Mouse (Mus musculus) embryonic facial prominence, embryonic 14.5 days (tissue): ENCODE data around the gene Ttc23l. TPM values are rescaled to one million over a fixed set of nuclear protein-coding genes. Genes with fewer than 3 reads are reported as not detected.

Source experiments
- ATAC-seq: fragments of 200-750 bp; cut with Nextera tagmentation; 2 replicates; pipeline ENCODE4 v1.8.0; 2017; ENCODE audit warnings: low read depth, moderate number of reproducible peaks, moderate TSS enrichment
- DNase-seq: peaks from one replicate; pipeline ENCODE4 v3.0.0-alpha.2; 2015; ENCODE audit warnings: low spot score
- H3K27ac ChIP-seq: fragments of 300-500 bp; sonication (generic); replicated peaks from 2 replicates; pipeline ENCODE4 v1.5.1; 2014; ENCODE audit warnings: low read depth, mild to moderate bottlenecking, low read length, moderate library complexity
- H3K27me3 ChIP-seq: fragments of 300-500 bp; sonication (generic); replicated peaks from 2 replicates; pipeline ENCODE4 v1.6.1; 2014; ENCODE audit warnings: low read length; ENCODE audit not compliant: control insufficient read depth, insufficient read depth
- H3K36me3 ChIP-seq: fragments of 300-500 bp; sonication (generic); 2 replicates; pipeline ENCODE4 v1.6.1; 2014; ENCODE audit warnings: low read length, mixed read lengths; ENCODE audit not compliant: control insufficient read depth, insufficient read depth
- H3K4me1 ChIP-seq: fragments of 300-500 bp; sonication (generic); 2 replicates; pipeline ENCODE4 v1.6.1; 2014; ENCODE audit warnings: antibody characterized with exemption, low read length; ENCODE audit not compliant: control insufficient read depth, insufficient read depth
- H3K4me2 ChIP-seq: fragments of 300-500 bp; sonication (generic); 2 replicates; pipeline ENCODE4 v1.6.1; 2014; ENCODE audit warnings: low read depth, mild to moderate bottlenecking, low read length, moderate library complexity, mixed read lengths
- H3K4me3 ChIP-seq: fragments of 300-500 bp; sonication (generic); 2 replicates; pipeline ENCODE4 v1.5.1; 2014; ENCODE audit warnings: low read depth, mild to moderate bottlenecking, low read length
- H3K9ac ChIP-seq: fragments of 300-500 bp; sonication (generic); 2 replicates; pipeline ENCODE4 v1.6.1; 2014; ENCODE audit warnings: low read depth, mild to moderate bottlenecking, low read length, moderate library complexity, mixed read lengths
- H3K9me3 ChIP-seq: fragments of 300-500 bp; sonication (generic); 2 replicates; pipeline ENCODE4 v1.6.1; 2016; ENCODE audit warnings: low read length; ENCODE audit not compliant: control insufficient read depth
- WGBS: fragments of 180-500 bp; shearing (Covaris S2); extraction: QIAGEN DNeasy Blood & Tissue Kit; methylation state at CpG from one replicate; pipeline ENCODE4 v1.1.7; 2014; 5-methylcytosine and 5-hydroxymethylcytosine counted together
- polyA plus RNA-seq: library from polyadenylated mRNA; unstranded; fragments of >200 nt; fragmentation: Nextera tagmentation; extraction: Ambion mirVana; gene quantifications from 2 replicates; pipeline ENCODE4 v1.2.1, GENCODE M21; 2014

The Ttc23l gene
- polyA plus RNA-seq, 1 experiment from 2014 or later, result 0.08 TPM

- Histone ChIP-seq H3K27ac (no peak overlapping the region), H3K4me3 (no peak overlapping the region), H3K9me3 (no peaks in the 10 kb centered on the region), H3K4me1 (no peaks in the 10 kb centered on the region), H3K36me3 (peaks cover 51% of the 10 kb centered on the region), H3K27me3 (no peaks in the 10 kb centered on the region), H3K9ac (no peak overlapping the region), H3K4me2 (no peak overlapping the region)
- 87% methylated on average over 10 of the region's 10 CpGs for WGBS
- DNase-seq (no peak), ATAC-seq (no peak)
These were observed 26.1 kb upstream of the Ttc23l start for GRCm38 (mm10) chr15:10584359-10585187.

- no peak overlapping the region for H3K4me2 ChIP-seq
- peaks cover 49% of the 10 kb centered on the region for H3K36me3 ChIP-seq
- peak; percentile 92 for DNase-seq
- no peaks in the 10 kb centered on the region for H3K4me1 ChIP-seq
- H3K9me3 ChIP-seq, result no peaks in the 10 kb centered on the region
- H3K4me3 ChIP-seq, result no peak overlapping the region
- no peak overlapping the region for H3K9ac ChIP-seq
- no peak overlapping the region for H3K27ac ChIP-seq
- 40% methylated on average over 8 of the region's 8 CpGs for WGBS
- H3K27me3 ChIP-seq, result no peaks in the 10 kb centered on the region
- ATAC-seq, result peak; percentile 87
These were observed 24.9 kb upstream of the Ttc23l start for GRCm38 (mm10) chr15:10583408-10583807.

- H3K4me3 ChIP-seq, result no peak overlapping the region
- DNase-seq, result no peak
- H3K9ac ChIP-seq, result no peak overlapping the region
- no peaks in the 10 kb centered on the region for H3K9me3 ChIP-seq
- H3K27me3 ChIP-seq, result no peaks in the 10 kb centered on the region
- WGBS, result 88% methylated on average over 3 of the region's 3 CpGs
- H3K36me3 ChIP-seq, result peaks cover 60% of the 10 kb centered on the region
- no peak for ATAC-seq
- no peak overlapping the region for H3K4me2 ChIP-seq
- H3K4me1 ChIP-seq, result no peaks in the 10 kb centered on the region
- H3K27ac ChIP-seq, result no peak overlapping the region
These were observed 20.7 kb upstream of the Ttc23l start for GRCm38 (mm10) chr15:10579159-10579558.

- Histone ChIP-seq H3K36me3 (peaks cover 43% of the 10 kb centered on the region), H3K4me1 (no peaks in the 10 kb centered on the region), H3K9ac (no peak overlapping the region), H3K4me2 (no peak overlapping the region), H3K27me3 (no peaks in the 10 kb centered on the region), H3K9me3 (0 out of 2 replicates have a peak, but pooled peaks cover 10% of the 10 kb centered on the region), H3K27ac (no peak overlapping the region), H3K4me3 (no peak overlapping the region)
- 85% methylated on average over 7 of the region's 7 CpGs for WGBS
- DNase-seq (no peak), ATAC-seq (no peak)
These were observed 8.0 kb upstream of the Ttc23l start for GRCm38 (mm10) chr15:10566486-10566885.

GRCm38 (mm10) chr15:10564201-10564600 is 5.7 kb upstream of the Ttc23l start:
- H3K9ac ChIP-seq, result no peak overlapping the region
- H3K4me2 ChIP-seq, result no peak overlapping the region
- no peaks in the 10 kb centered on the region for H3K27me3 ChIP-seq
- H3K4me1 ChIP-seq, result no peaks in the 10 kb centered on the region
- H3K9me3 ChIP-seq, result 0 out of 2 replicates have a peak, but pooled peaks cover 10% of the 10 kb centered on the region
- H3K4me3 ChIP-seq, result no peak overlapping the region
- peaks cover 21% of the 10 kb centered on the region for H3K36me3 ChIP-seq
- WGBS, result 19% methylated on average over 1 of the region's 1 CpGs
- no peak overlapping the region for H3K27ac ChIP-seq
- ATAC-seq (no peak), DNase-seq (no peak)

- DNase-seq (no peak), ATAC-seq (no peak)
- Histone ChIP-seq H3K4me2 (no peak overlapping the region), H3K27me3 (no peaks in the 10 kb centered on the region), H3K27ac (no peak overlapping the region), H3K4me1 (no peaks in the 10 kb centered on the region), H3K4me3 (no peak overlapping the region), H3K36me3 (peaks cover 3% of the 10 kb centered on the region), H3K9me3 (0 out of 2 replicates have a peak, but pooled peaks cover under 1% of the 10 kb centered on the region), H3K9ac (no peak overlapping the region)
These were observed 3.8 kb upstream of the Ttc23l start for GRCm38 (mm10) chr15:10562281-10562680.

- 94% methylated on average over 7 of the region's 7 CpGs for WGBS
These were observed 1.5 kb upstream of the Ttc23l start for GRCm38 (mm10) chr15:10560005-10560404.

GRCm38 (mm10) chr15:10554336-10554735 is 4.1 kb downstream of the Ttc23l start:
- Histone ChIP-seq H3K27ac (no peak overlapping the region), H3K27me3 (no peaks in the 10 kb centered on the region), H3K9me3 (no peaks in the 10 kb centered on the region), H3K4me1 (no peaks in the 10 kb centered on the region), H3K4me3 (no peak overlapping the region), H3K9ac (no peak overlapping the region), H3K36me3 (no peaks in the 10 kb centered on the region), H3K4me2 (no peak overlapping the region)
- ATAC-seq, result no peak
- DNase-seq, result no peak

More at GRCm38 (mm10) chr15:10560005-10560404, 1.5 kb upstream of the Ttc23l start:
- Histone ChIP-seq H3K9ac (no peak overlapping the region), H3K27me3 (no peaks in the 10 kb centered on the region), H3K36me3 (no peaks in the 10 kb centered on the region), H3K4me1 (no peaks in the 10 kb centered on the region), H3K27ac (no peak overlapping the region), H3K9me3 (no peaks in the 10 kb centered on the region), H3K4me3 (no peak overlapping the region), H3K4me2 (no peak overlapping the region)
- no peak for DNase-seq
- ATAC-seq, result no peak
